Mouse (Mus musculus): ENCODE data around the gene Dll1. TPM values are rescaled to one million over a fixed set of nuclear protein-coding genes. Genes with fewer than 3 reads are reported as not detected.
A peak's percentile ranks its signal among the peaks of the same experiment; 100 is the strongest.

Dll1 gene
- polyA plus RNA-seq, 1 experiment from 2014 or later: 20.7 TPM

DNA sequence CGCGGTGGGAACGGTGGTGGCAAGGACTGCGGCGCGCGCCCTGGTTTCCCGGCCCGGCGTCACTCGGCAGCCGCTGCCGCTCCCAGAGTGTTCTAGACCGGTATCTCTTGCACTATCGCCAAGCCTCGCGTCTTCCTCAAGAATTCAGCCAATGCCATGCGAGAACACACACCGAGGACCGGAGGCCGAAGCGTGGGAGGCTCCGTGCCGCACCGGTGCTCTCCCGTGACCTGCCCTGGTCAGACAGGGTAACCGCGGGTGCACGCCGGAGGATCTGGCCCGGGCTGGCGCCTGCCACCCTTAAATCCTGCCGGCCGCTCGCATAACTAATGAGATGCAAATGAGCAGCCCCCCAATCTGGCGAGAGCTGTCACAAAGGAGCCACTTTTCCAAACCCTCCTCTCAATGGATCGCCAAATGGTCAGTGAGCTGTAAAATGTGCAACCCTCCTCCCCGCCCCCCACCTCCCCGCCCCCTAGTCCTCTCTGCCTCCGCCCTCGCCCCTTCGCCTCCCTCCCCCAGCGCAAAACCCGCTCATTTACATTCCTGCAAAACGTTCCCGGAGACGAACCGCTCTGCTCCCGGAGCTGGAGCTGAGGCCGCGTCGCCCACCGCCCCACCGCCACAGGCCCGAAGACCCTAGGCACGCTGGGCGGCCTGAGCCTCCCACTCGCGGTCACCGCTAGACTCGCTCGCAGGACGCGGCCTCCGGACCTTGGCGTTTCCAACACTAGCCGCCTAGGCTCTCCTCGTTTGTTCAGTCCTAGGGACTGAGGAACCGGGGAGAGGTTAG lies 775 bp downstream of the Dll1 start:
- peak overlapping the region; percentile 73 for H3K9ac ChIP-seq
- ATAC-seq: peak; percentile 58
- WGBS: under 1% methylated on average over 64 of the region's 69 CpGs
- peak overlapping the region; percentile 99 for H3K4me2 ChIP-seq (replicated peaks)
- H3K27me3 ChIP-seq (replicated peaks): peaks cover 12% of the 10 kb centered on the region
- H3K9me3 ChIP-seq: no peaks in the 10 kb centered on the region
- peak overlapping the region; percentile 85 for H3K27ac ChIP-seq
- no peaks in the 10 kb centered on the region for H3K36me3 ChIP-seq
- H3K4me1 ChIP-seq (replicated peaks): peaks cover 52% of the 10 kb centered on the region
- peak overlapping the region; percentile 63 for H3K4me3 ChIP-seq (replicated peaks)

- ATAC-seq: no peak
- peaks cover 47% of the 10 kb centered on the region for H3K4me1 ChIP-seq (replicated peaks)
- H3K27ac ChIP-seq: peak overlapping the region; percentile 85
- peaks cover 12% of the 10 kb centered on the region; the same call in 1 of the 2 replicates for H3K27me3 ChIP-seq (replicated peaks)
- H3K4me2 ChIP-seq (replicated peaks): peak overlapping the region; percentile 99
- whole genome bisulfite sequencing: 0% methylated on average over 18 of the region's 18 CpGs
- no peaks in the 10 kb centered on the region for H3K9me3 ChIP-seq
- H3K36me3 ChIP-seq: 0 out of 2 replicates have a peak, but pooled peaks cover 4% of the 10 kb centered on the region
- peak overlapping the region; percentile 73 for H3K9ac ChIP-seq
- H3K4me3 ChIP-seq (replicated peaks): peak overlapping the region; percentile 63
These were observed 1.4 kb downstream of the Dll1 start for GRCm38 (mm10) chr17:15375224-15375623.

DNA sequence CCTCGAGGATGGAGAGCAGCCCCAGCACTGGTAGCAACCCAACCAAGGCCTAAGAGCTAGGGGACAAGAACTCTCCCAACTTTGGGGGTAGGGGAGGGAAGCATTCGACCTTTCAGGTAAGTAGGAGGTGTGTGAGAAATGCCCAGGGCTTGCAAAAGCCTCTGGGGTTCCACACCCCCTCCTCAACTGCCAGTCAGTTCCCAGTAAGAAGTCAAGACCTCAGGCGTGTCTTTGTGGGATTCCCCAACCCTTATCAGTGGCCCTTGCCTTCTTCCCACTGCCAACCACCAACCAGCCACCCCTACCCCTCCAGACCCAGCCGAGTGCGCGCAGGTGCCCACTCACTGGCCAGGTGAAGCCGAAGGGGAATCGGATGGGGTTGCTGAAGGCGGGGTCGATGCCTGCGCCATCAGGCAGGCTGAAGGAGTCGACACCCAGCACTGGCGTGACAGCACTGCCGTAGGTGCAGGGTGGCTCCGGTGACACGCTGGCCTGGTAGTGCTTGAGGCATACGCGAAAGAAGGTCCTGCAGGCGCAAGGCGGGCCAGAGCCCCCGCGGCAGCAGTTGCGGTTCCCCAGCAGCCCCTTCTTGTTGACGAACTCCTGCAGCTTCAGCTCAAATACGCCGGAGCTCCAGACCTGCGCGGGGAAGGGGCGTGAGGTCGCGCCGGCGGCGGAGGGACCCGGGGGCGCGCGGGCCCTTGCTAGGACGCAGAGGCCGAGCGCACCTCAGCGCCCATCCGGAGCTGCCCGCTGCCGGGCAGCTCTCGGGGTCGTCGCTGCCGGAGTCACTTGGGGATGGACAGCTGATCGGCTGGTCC lies 2.1 kb downstream of the Dll1 start:
- Histone ChIP-seq H3K9me3 (no peaks in the 10 kb centered on the region), H3K36me3 (0 out of 2 replicates have a peak, but pooled peaks cover 4% of the 10 kb centered on the region), H3K4me2 (replicated peaks) (peak overlapping the region; percentile 99), H3K4me1 (replicated peaks) (peaks cover 45% of the 10 kb centered on the region), H3K27ac (peak overlapping the region; percentile 85), H3K27me3 (replicated peaks) (peaks cover 12% of the 10 kb centered on the region; the same call in 1 of the 2 replicates), H3K9ac (peak overlapping the region; percentile 73), H3K4me3 (replicated peaks) (peak overlapping the region; percentile 63)
- ATAC-seq: no peak
- 2% methylated on average over 50 of the region's 50 CpGs for WGBS

GRCm38 (mm10) chr17:15372931-15373652 lies 3.6 kb downstream of the Dll1 start:
- Histone ChIP-seq H3K27me3 (replicated peaks) (peaks cover 5% of the 10 kb centered on the region; the same call in 1 of the 2 replicates), H3K27ac (peak overlapping the region; percentile 39; the same call in 1 of the 2 replicates), H3K36me3 (0 out of 2 replicates have a peak, but pooled peaks cover 7% of the 10 kb centered on the region), H3K4me1 (replicated peaks) (peaks cover 45% of the 10 kb centered on the region), H3K9ac (peak overlapping the region; percentile 36), H3K9me3 (no peaks in the 10 kb centered on the region), H3K4me2 (replicated peaks) (peak overlapping the region; percentile 99), H3K4me3 (replicated peaks) (peak overlapping the region; percentile 63)
- no peak for ATAC-seq
- WGBS: 62% methylated on average over 15 of the region's 15 CpGs

DNA sequence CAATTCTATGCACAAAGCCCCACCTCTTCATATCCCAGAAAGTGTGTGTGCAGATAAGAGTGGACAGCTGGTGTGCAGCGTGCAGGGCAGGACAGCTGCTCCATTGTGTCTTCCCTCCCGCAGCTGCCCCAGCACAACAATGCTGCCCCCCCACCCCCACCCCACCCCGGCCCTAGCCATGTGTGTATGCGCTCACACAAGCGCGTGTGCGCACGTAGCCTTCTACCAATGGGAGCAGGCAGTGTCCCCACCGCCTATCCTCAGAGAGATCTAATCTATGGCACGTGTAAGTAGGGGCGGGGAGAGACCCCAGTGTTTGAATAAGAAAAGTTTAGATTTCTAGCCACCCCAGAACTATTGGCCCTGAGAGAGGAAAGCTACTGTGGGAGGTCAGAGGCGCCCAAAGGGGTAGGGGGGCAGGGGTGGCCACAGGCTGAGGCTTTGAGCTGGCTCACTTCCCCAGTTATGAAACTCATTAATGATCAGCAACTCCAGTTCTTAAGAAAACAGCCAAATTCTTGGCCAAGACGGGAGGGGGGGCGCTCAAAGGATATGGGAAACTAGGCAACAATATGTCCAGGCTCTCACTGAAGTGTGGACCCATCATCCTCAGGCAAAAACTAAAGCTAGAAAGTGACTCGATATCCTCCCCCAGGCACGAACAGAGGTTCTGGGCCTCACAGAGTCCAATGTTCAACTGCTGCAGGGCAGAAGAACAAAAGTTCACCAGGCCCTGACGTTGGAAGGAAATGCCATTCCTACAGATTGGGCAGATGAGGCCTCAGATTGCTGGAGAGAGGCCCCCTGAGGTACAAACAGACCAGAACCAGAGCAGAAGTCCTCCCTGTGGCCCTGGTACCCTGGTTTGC lies 4.5 kb downstream of the Dll1 start:
- Histone ChIP-seq H3K27ac (peak overlapping the region; percentile 39), H3K9me3 (no peaks in the 10 kb centered on the region), H3K4me1 (replicated peaks) (peaks cover 38% of the 10 kb centered on the region), H3K4me3 (replicated peaks) (peak overlapping the region; percentile 63), H3K4me2 (replicated peaks) (peak overlapping the region; percentile 99), H3K9ac (peak overlapping the region; percentile 36; the same call in 1 of the 2 replicates), H3K36me3 (0 out of 2 replicates have a peak, but pooled peaks cover 7% of the 10 kb centered on the region), H3K27me3 (replicated peaks) (peaks cover 5% of the 10 kb centered on the region; the same call in 1 of the 2 replicates)
- 32% methylated on average over 17 of the region's 17 CpGs for WGBS
- ATAC-seq: peak; percentile 36

GRCm38 (mm10) chr17:15370401-15370800 lies 6.3 kb downstream of the Dll1 start:
- H3K4me1 ChIP-seq (replicated peaks): peaks cover 29% of the 10 kb centered on the region
- no peak overlapping the region for H3K27ac ChIP-seq
- H3K9ac ChIP-seq: no peak overlapping the region
- peaks cover 5% of the 10 kb centered on the region; the same call in 1 of the 2 replicates for H3K27me3 ChIP-seq (replicated peaks)
- ATAC-seq: no peak
- H3K4me3 ChIP-seq (replicated peaks): no peak overlapping the region
- no peaks in the 10 kb centered on the region for H3K9me3 ChIP-seq
- H3K36me3 ChIP-seq: 0 out of 2 replicates have a peak, but pooled peaks cover 9% of the 10 kb centered on the region
- H3K4me2 ChIP-seq (replicated peaks): peak overlapping the region; percentile 9; the same call in 1 of the 2 replicates
- WGBS: 90% methylated on average over 14 of the region's 14 CpGs

DNA sequence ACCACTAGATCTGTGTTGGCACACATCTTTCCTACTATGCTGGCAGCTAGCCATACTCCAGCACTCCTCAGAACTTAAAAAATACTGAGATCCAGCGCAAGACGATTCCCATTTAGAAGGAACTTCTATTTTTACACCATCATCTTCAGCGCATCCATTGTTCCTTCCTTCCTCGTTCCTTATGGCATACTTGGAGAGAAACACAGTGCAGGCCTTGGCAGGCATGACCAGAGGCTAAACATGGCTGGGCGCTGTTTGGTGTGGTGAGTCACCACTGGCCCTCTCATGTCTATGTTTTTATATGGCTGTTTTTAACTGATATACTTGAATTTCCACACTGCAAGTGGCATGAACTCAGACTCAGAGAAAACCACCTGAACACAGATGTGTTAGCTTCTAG lies 11.0 kb downstream of the Dll1 start:
- no peak overlapping the region for H3K9ac ChIP-seq
- H3K4me2 ChIP-seq (replicated peaks): no peak overlapping the region
- H3K27me3 ChIP-seq (replicated peaks): no peaks in the 10 kb centered on the region
- 0 out of 2 replicates have a peak, but pooled peaks cover 9% of the 10 kb centered on the region for H3K36me3 ChIP-seq
- H3K9me3 ChIP-seq: no peaks in the 10 kb centered on the region
- no peak overlapping the region for H3K27ac ChIP-seq
- no peak overlapping the region for H3K4me3 ChIP-seq (replicated peaks)
- ATAC-seq: no peak
- 64% methylated on average over 5 of the region's 5 CpGs for WGBS
- no peaks in the 10 kb centered on the region for H3K4me1 ChIP-seq (replicated peaks)

DNA sequence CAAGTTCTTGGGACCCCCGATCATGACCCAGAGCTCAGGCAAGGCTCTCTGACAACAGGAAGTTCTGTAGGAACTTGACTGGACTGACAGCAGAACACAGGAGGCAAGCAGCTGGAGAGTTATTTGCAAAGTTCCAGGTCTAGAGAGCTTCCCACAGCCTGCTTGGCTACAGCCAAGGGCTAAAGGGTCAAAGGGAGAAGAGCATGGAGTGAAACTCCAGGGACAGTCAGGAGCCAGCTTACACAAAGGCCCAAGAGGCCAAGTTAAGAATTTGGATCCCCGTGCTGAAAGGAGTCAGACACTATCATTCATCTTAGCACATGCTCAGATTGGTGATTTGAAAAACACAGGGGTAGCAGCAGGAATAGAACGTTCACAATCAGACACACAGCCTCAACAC lies 13.0 kb downstream of the Dll1 start:
- Histone ChIP-seq H3K4me3 (replicated peaks) (no peak overlapping the region), H3K9me3 (no peaks in the 10 kb centered on the region), H3K27me3 (replicated peaks) (no peaks in the 10 kb centered on the region), H3K36me3 (0 out of 2 replicates have a peak, but pooled peaks cover 5% of the 10 kb centered on the region), H3K9ac (no peak overlapping the region), H3K4me2 (replicated peaks) (no peak overlapping the region), H3K4me1 (replicated peaks) (no peaks in the 10 kb centered on the region), H3K27ac (no peak overlapping the region)
- 55% methylated on average over 3 of the region's 3 CpGs for WGBS
- no peak for ATAC-seq

DNA sequence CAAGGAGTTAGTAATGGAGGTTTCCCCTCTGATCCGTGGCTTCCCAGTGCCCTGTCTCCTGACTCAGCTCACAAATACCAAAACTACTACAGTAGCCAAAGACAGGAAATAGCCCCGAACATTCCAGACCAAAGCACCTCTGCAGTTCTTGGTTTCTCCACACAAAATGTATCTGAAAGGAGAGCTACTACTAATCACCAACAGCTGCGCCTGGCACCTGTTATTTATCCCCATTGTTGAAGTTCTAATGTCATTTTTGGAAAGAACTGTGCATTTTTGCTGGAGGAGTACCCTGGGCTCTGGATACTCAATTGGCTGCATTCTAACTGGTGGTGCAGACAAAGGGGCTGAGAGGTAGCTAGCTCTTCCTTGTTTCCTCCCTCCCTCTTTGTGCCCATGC lies 19.6 kb downstream of the Dll1 start:
- Histone ChIP-seq H3K9ac (no peak overlapping the region), H3K36me3 (no peaks in the 10 kb centered on the region)
- no peak for ATAC-seq

GRCm38 (mm10) chr17:15356526-15356925 lies 20.1 kb downstream of the Dll1 start:
- 56% methylated on average over 5 of the region's 5 CpGs for WGBS
- no peak overlapping the region for H3K4me2 ChIP-seq (replicated peaks)
- no peaks in the 10 kb centered on the region for H3K36me3 ChIP-seq
- H3K9ac ChIP-seq: no peak overlapping the region
- no peaks in the 10 kb centered on the region for H3K9me3 ChIP-seq
- H3K4me1 ChIP-seq (replicated peaks): 0 out of 2 replicates have a peak, but pooled peaks cover 4% of the 10 kb centered on the region
- no peaks in the 10 kb centered on the region for H3K27me3 ChIP-seq (replicated peaks)
- no peak overlapping the region for H3K4me3 ChIP-seq (replicated peaks)
- peak; percentile 81 for ATAC-seq
- H3K27ac ChIP-seq: 0 out of 2 replicates have a peak overlapping the region, but pooled peaks have one; percentile 18

More for the DNA sequence above, 19.6 kb downstream of the Dll1 start:
- H3K4me2 ChIP-seq (replicated peaks): no peak overlapping the region
- no peaks in the 10 kb centered on the region for H3K9me3 ChIP-seq
- no peak overlapping the region for H3K27ac ChIP-seq
- H3K4me1 ChIP-seq (replicated peaks): 0 out of 2 replicates have a peak, but pooled peaks cover 4% of the 10 kb centered on the region
- WGBS: 69% methylated on average over 3 of the region's 3 CpGs
- no peaks in the 10 kb centered on the region for H3K27me3 ChIP-seq (replicated peaks)
- no peak overlapping the region for H3K4me3 ChIP-seq (replicated peaks)

GRCm38 (mm10) chr17:15355072-15355471 lies 21.6 kb downstream of the Dll1 start:
- no peaks in the 10 kb centered on the region for H3K36me3 ChIP-seq
- 89% methylated on average over 3 of the region's 3 CpGs for WGBS
- no peak for ATAC-seq
- no peak overlapping the region for H3K4me2 ChIP-seq (replicated peaks)
- H3K27me3 ChIP-seq (replicated peaks): no peaks in the 10 kb centered on the region
- H3K9me3 ChIP-seq: no peaks in the 10 kb centered on the region
- H3K4me1 ChIP-seq (replicated peaks): 0 out of 2 replicates have a peak, but pooled peaks cover 4% of the 10 kb centered on the region
- no peak overlapping the region for H3K4me3 ChIP-seq (replicated peaks)
- H3K27ac ChIP-seq: no peak overlapping the region
- H3K9ac ChIP-seq: no peak overlapping the region
